Mouse (Mus musculus): ENCODE data around the gene Mtf1. TPM values are rescaled to one million over a fixed set of nuclear protein-coding genes. Genes with fewer than 3 reads are reported as not detected.

The Mtf1 gene
- total and polyA plus RNA-seq, 2 experiments from 2014 or later = 7.0 to 24.7 TPM

DNA sequence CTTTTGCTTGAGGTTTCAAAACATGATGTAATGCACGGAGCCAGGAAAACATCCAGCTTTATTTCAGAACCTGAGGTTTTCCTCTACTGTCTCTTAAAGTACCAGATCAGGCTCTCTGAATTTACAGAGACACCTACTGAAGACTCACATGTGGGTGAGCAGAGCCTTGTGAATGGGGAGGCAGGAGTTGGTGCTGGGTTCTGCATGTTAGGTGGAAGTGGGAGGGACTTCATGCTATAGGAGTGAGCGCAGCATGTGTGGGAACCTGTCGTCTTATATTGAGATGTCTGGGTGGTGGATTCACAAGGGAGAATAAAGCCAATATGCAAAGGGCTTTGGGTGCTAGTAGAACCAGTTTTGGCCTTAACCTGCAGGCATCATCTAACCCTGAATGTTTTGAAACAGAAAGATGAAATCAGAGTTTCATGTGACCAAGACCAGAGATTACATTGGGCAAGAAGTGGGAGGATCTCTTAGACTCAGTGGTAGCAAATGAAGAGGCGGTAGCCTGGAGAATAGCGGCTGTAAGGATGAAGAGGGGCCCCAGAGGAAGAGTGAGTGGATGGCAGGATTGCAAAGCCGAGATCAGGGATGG, 38.9 kb upstream of the Mtf1 start:
- Histone ChIP-seq H3K4me3 (ENCODE audit: low read depth, low read length) (no peak overlapping the region), H3K27me3 (ENCODE audit: insufficient read depth, low read length) (no peaks in the 10 kb centered on the region), H3K27ac (ENCODE audit: low read depth, low read length) (no peak overlapping the region), H3K4me2 (ENCODE audit: low read depth, low read length, poor library complexity, severe bottlenecking) (no peak overlapping the region), H3K4me1 (ENCODE audit: insufficient read depth, low read length) (no peaks in the 10 kb centered on the region), H3K9ac (replicated peaks; ENCODE audit: low read length, poor library complexity, severe bottlenecking) (no peak overlapping the region), H3K9me3 (ENCODE audit: low read length) (no peaks in the 10 kb centered on the region), H3K36me3 (ENCODE audit: insufficient read depth, low read length) (0 out of 2 replicates have a peak, but pooled peaks cover 2% of the 10 kb centered on the region)
- DNase-seq (ENCODE audit: low spot score) (no peak), ATAC-seq (ENCODE audit: low FRiP score) (no peak)
- TF ChIP-seq CTCF (IDR thresholded peaks at IDR 0.05) = no peak
- 87% methylated on average over 6 of the region's 6 CpGs for WGBS

GRCm38 (mm10) chr4:124765802-124766565, 35.9 kb upstream of the Mtf1 start:
- Histone ChIP-seq H3K27ac (ENCODE audit: low read depth, low read length) (no peak overlapping the region), H3K27me3 (ENCODE audit: insufficient read depth, low read length) (no peaks in the 10 kb centered on the region), H3K9ac (replicated peaks; ENCODE audit: low read length, poor library complexity, severe bottlenecking) (no peak overlapping the region), H3K36me3 (ENCODE audit: insufficient read depth, low read length) (no peaks in the 10 kb centered on the region), H3K9me3 (ENCODE audit: low read length) (no peaks in the 10 kb centered on the region), H3K4me2 (ENCODE audit: low read depth, low read length, poor library complexity, severe bottlenecking) (no peak overlapping the region), H3K4me1 (ENCODE audit: insufficient read depth, low read length) (no peaks in the 10 kb centered on the region), H3K4me3 (ENCODE audit: low read depth, low read length) (no peak overlapping the region)
- DNase-seq (ENCODE audit: low spot score) = no peak
- WGBS = 88% methylated on average over 23 of the region's 23 CpGs
- TF ChIP-seq CTCF (IDR thresholded peaks at IDR 0.05) = no peak
- ATAC-seq (ENCODE audit: low FRiP score) = no peak

GRCm38 (mm10) chr4:124766566-124766940, 35.4 kb upstream of the Mtf1 start:
- no peak for DNase-seq (ENCODE audit: low spot score)
- H3K36me3 ChIP-seq (ENCODE audit: insufficient read depth, low read length) = no peaks in the 10 kb centered on the region
- H3K4me1 ChIP-seq (ENCODE audit: insufficient read depth, low read length) = no peaks in the 10 kb centered on the region
- no peak for ATAC-seq (ENCODE audit: low FRiP score)
- H3K27ac ChIP-seq (ENCODE audit: low read depth, low read length) = no peak overlapping the region
- no peaks in the 10 kb centered on the region for H3K9me3 ChIP-seq (ENCODE audit: low read length)
- no peak for TF ChIP-seq CTCF (IDR thresholded peaks at IDR 0.05)
- WGBS = 87% methylated on average over 2 of the region's 2 CpGs
- no peak overlapping the region for H3K4me3 ChIP-seq (ENCODE audit: low read depth, low read length)
- no peak overlapping the region for H3K4me2 ChIP-seq (ENCODE audit: low read depth, low read length, poor library complexity, severe bottlenecking)
- H3K9ac ChIP-seq (replicated peaks; ENCODE audit: low read length, poor library complexity, severe bottlenecking) = no peak overlapping the region
- H3K27me3 ChIP-seq (ENCODE audit: insufficient read depth, low read length) = no peaks in the 10 kb centered on the region

- Histone ChIP-seq H3K4me1 (ENCODE audit: insufficient read depth, low read length) (no peaks in the 10 kb centered on the region), H3K9ac (replicated peaks; ENCODE audit: low read length, poor library complexity, severe bottlenecking) (no peak overlapping the region), H3K9me3 (ENCODE audit: low read length) (no peaks in the 10 kb centered on the region), H3K27ac (ENCODE audit: low read depth, low read length) (no peak overlapping the region), H3K4me3 (ENCODE audit: low read depth, low read length) (no peak overlapping the region), H3K4me2 (ENCODE audit: low read depth, low read length, poor library complexity, severe bottlenecking) (no peak overlapping the region), H3K36me3 (ENCODE audit: insufficient read depth, low read length) (no peaks in the 10 kb centered on the region), H3K27me3 (ENCODE audit: insufficient read depth, low read length) (no peaks in the 10 kb centered on the region)
- 88% methylated on average over 13 of the region's 13 CpGs for WGBS
- no peak for TF ChIP-seq CTCF (IDR thresholded peaks at IDR 0.05)
- DNase-seq (ENCODE audit: low spot score) (no peak), ATAC-seq (ENCODE audit: low FRiP score) (no peak)
Observed at GRCm38 (mm10) chr4:124768963-124769591, 32.8 kb upstream of the Mtf1 start.

DNA sequence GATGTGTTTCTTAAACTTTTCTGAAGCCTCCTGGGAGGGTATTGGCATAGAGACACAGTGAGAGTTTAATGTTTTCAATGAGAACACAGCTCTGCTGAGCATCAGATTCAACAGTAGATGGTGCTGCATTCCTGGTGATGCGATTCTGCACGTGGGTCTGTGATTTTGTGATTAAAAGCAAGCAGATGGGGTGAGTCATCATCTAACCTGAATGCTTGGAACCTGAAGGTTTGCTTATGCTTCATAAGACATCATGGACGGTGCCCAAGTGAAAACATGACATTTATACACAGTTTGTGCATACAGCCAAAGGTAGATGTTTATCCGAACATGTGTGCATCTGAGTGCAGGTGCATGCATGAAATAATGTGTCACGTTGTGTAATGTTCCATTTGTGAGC, 31.3 kb upstream of the Mtf1 start:
- H3K27me3 ChIP-seq (ENCODE audit: insufficient read depth, low read length) = no peaks in the 10 kb centered on the region
- H3K9ac ChIP-seq (replicated peaks; ENCODE audit: low read length, poor library complexity, severe bottlenecking) = no peak overlapping the region
- TF ChIP-seq CTCF (IDR thresholded peaks at IDR 0.05) = peak; percentile 34
- WGBS = 84% methylated on average over 5 of the region's 5 CpGs
- H3K9me3 ChIP-seq (ENCODE audit: low read length) = no peaks in the 10 kb centered on the region
- H3K4me3 ChIP-seq (ENCODE audit: low read depth, low read length) = no peak overlapping the region
- ATAC-seq (ENCODE audit: low FRiP score) (no peak), DNase-seq (ENCODE audit: low spot score) (peak; percentile 19)
- no peak overlapping the region for H3K4me2 ChIP-seq (ENCODE audit: low read depth, low read length, poor library complexity, severe bottlenecking)
- H3K36me3 ChIP-seq (ENCODE audit: insufficient read depth, low read length) = no peaks in the 10 kb centered on the region
- H3K27ac ChIP-seq (ENCODE audit: low read depth, low read length) = no peak overlapping the region
- H3K4me1 ChIP-seq (ENCODE audit: insufficient read depth, low read length) = no peaks in the 10 kb centered on the region

DNA sequence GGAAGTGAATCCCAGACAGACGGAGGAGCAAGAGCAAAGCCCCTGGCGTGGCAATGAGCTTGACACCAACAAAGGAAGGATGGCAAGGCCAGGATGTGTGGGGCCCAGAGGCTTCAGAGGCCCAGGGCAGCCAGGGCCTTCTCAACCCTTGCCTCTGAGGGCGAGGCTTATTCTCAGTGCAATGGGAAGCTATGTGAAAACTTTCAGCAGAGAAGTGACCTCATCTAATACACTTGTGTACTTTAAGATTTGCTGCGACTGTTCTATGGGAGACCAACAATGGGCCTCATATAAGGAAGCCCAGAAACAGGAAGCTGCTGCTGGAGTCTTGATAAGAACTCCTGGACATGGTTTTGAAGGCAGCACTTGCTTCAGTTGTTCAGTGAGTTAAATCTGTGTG, 29.8 kb upstream of the Mtf1 start:
- Histone ChIP-seq H3K36me3 (ENCODE audit: insufficient read depth, low read length) (0 out of 2 replicates have a peak, but pooled peaks cover 1% of the 10 kb centered on the region), H3K4me3 (ENCODE audit: low read depth, low read length) (no peak overlapping the region), H3K9ac (replicated peaks; ENCODE audit: low read length, poor library complexity, severe bottlenecking) (no peak overlapping the region), H3K27me3 (ENCODE audit: insufficient read depth, low read length) (no peaks in the 10 kb centered on the region), H3K9me3 (ENCODE audit: low read length) (no peaks in the 10 kb centered on the region), H3K4me2 (ENCODE audit: low read depth, low read length, poor library complexity, severe bottlenecking) (no peak overlapping the region), H3K4me1 (ENCODE audit: insufficient read depth, low read length) (no peaks in the 10 kb centered on the region), H3K27ac (ENCODE audit: low read depth, low read length) (no peak overlapping the region)
- DNase-seq (ENCODE audit: low spot score) = no peak
- ATAC-seq (ENCODE audit: low FRiP score) = no peak
- TF ChIP-seq CTCF (IDR thresholded peaks at IDR 0.05) = no peak
- WGBS = 52% methylated on average over 4 of the region's 4 CpGs
